Mouse (Mus musculus): ENCODE measurements around the gene Fam53b.

The Fam53b gene

GRCm38 (mm10) chr7:132711579-132711978 is 102.1 kb downstream of the Fam53b start:
- DNase-seq (ENCODE audit: low read depth): no peak

DNA sequence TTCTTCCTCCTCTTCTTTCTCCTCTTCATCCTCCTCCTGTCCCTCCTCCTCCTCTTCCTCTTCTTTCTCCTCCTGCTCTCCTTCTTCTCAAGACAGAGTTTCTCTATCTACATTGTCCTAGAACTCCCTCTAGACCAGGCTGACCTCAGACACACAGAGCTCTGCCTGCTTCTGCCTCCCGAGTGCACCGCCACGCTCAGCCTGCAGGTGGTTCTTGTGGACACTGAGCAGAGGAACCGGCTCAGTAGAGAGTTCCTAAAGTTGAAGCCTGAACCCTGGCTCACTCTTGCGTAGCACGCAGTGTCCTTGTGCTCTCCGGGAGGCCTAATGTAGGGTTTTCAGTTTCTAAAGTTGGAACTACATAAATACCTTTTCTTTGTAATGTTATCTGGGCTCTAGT is 108.6 kb downstream of the Fam53b start:
- DNase-seq (ENCODE audit: low read depth): peak; percentile 51

DNA sequence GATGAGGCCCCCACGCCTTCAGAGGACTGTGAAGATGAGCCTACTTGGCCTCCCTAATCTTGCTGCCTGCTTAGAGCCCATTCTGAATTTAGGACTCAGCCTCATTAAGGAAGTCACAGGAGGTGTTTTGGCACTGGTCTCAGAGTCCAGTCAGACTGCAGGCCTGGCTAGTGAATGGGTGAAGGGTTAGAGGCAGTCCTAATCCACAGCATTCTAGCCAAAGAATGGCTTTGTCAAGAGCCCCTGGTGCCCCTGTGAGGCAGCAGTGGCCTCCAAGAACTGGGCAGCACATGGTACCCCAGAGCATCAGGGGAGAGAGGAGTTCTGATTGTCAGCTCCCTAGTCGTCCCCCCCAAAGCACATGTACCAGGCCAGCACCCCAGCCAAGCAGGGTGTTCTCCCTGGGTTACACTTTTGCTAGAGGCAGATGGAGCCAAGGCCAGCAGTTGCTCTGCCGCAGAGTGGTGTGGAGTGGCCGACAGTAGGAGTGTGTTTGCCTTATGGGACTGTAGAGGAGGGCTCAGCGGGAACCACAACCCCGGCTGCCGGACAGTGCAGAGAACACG is 109.3 kb downstream of the Fam53b start:
- no peak for DNase-seq (ENCODE audit: low read depth)

DNA sequence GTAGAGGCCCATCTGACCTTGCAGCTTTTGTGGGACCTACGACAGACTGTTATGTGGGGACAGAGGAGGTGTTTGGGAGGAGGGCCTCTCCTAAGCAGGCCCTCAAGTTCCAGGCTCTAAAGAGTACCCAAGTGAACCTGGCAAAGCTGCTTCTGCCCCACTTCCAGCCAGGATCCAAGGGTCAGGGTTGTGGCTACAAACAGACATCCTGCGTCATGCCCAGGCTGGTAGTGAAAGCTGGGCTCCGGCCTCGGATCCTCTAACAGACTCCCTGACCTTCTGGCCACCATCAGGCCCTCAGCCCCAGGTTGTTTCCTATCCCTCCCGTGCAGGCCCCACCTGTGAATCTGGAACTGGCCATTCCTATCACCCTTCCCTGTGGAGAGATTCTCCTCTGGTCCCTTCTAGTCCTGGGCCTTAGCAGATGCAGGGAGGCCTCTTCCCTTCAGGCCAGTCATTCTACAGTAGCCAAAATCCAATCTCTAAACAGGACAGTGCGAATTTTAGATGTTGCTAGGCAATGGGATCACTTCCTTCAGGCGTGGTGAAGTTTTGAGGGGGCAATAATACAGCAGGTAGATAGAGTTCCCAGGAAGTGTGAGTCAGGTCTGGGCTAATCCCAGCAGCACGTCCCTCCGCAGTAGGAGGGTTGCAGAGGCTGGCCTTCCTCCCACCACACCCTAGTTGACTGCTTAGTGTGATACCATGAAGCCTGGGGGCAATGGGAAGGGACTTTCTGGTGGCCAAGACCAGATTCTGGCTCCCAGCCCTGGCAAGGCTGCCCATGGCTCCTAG is 110.0 kb downstream of the Fam53b start:
- DNase-seq (ENCODE audit: low read depth): no peak

- no peak for DNase-seq (ENCODE audit: low read depth)
Measured at GRCm38 (mm10) chr7:132702492-132703070, 111.1 kb downstream of the Fam53b start.

DNA sequence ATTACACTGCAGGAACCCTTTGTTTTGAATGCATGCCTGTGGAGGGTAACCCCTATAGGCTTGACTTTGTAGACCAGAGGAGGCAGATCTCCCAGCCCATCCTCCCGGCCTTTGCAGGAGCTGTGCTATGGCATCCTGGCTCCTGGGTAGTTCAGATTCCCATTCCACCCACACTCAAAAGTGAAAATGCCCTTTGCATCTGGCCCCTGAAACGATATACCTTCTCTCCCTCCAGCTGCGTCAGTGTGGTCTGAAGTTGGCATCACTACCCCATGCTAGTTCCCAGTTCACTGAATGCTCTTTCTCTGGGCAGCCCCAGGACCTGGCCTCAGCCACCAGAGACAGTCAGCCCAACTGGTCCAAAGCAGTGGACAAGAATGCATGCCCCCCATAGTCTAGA is 111.7 kb downstream of the Fam53b start:
- no peak for DNase-seq (ENCODE audit: low read depth)

DNA sequence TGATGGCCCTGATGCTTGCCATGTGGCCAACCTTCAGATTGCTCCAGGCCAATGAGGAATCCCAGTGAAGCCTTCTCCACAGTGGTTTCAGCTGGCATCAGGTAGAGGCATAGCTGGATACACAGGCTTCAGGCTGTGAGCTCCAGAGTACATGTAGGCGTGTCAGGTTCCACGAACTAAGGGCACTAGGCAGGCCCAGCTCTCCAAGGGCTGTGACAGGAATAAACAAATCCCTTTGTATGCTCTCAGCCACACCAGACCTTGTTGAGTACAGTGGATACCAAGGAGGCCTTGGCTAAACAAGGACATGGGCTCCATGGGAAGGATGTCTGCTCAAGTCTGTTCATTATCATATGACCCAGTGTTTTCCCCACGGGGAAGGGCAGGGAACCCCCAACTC is 112.3 kb downstream of the Fam53b start:
- no peak for DNase-seq (ENCODE audit: low read depth)

DNA sequence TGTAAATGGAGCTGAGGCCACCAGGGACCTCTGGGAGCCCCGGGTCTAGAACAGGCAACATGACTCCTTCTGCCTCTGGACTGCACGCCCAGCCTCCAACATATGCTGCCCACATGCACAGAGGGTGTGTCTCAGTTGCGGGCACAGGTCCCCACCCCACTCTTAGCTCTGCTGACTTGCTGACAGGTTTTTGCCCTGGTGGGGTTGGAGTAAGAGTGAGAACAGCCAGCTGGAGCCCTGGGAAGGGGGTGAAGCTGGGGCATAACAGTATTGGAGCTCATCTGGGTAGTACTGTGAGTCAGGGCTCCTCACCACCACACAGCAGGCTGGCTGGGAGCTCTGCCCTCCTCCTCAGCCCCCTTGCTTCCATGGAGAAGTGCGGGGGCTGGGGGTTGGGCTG is 113.6 kb downstream of the Fam53b start:
- DNase-seq (ENCODE audit: low read depth): no peak

DNA sequence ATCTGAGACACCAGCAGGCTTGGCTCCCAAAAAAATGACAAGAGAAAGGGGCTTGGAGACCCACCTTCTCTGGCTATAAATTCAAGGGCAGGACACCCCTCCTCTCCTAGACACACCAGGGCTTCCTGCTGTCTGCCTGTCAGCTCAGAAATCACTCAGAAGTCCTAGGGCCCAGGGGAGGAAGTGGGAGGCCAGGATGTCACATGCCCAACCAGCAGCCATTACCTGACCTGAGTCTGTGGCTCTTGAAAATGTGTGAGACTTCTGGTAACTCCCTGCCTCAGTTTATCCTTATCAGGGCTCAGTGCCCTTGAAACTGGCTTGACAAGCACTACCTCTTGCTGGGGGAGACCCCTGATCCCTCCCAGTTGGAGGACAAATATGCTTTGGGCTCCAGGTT is 114.0 kb downstream of the Fam53b start:
- peak; percentile 40 for DNase-seq (ENCODE audit: low read depth)

DNA sequence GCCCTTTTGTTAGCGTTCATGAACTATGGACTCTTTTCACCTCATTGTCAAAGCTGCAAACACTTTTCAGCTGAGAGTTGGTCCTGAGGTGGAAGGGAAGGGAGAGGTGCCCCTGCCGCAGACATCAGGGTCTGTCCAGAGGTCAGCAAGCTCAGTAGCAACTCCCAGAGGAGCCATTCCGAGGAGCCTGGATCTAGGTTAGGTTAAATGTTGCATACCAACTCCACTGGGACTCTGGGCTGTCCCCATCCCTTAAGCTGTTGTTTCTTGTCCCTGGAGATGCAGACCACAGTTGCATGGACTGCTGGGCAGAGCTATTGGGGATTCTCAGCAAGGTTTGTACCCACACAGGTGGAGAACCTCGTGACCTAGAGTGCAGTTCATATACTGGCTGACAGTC is 114.5 kb downstream of the Fam53b start:
- no peak for DNase-seq (ENCODE audit: low read depth)

GRCm38 (mm10) chr7:132698737-132699136 is 114.9 kb downstream of the Fam53b start:
- DNase-seq (ENCODE audit: low read depth): no peak

DNA sequence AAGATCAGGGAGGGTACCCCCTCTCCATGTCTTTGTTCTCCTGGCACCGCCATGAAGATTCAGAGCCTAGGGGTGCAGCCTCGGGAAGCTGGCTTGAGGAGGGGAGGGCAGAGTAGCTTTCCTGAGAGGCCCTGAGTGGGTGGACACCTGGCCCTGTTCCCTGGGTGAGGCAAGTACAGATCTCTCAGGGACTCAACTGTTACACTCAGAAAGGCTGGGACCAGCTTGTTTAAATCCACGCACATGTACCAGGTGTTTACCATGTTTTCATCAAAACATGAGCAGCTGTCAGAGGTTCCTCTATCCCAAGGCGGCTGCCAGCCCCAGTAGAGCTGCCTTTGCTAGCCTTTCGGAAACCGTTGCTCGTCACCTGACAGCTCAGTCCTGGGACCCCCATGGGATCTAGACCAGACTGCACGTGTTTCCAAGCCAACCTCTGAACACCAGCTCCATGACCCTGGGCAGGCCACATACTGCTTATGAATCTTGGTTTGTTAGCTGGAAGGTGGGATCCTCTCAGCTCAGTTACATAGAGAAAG is 116.4 kb downstream of the Fam53b start:
- no peak for DNase-seq (ENCODE audit: low read depth)

DNA sequence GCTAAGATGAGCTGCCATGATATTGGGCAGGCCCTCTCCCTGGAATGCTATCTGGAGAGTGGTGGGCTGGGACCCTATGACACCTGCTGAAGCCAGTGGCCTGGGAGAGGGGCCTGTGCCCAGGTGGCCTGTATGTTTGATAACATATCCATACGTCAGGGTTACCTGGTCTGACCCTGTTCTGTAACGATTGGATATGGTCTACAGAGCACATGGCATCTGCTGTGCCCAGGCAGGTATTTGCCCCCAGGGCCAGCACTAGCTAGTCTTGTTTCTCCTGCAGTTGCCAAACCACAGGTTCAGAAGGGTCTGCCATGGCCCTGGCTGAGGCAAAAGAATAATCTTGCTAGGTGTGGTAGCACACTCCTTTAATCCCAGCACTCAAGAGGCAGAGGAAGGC is 120.1 kb downstream of the Fam53b start:
- DNase-seq (ENCODE audit: low read depth): no peak

DNA sequence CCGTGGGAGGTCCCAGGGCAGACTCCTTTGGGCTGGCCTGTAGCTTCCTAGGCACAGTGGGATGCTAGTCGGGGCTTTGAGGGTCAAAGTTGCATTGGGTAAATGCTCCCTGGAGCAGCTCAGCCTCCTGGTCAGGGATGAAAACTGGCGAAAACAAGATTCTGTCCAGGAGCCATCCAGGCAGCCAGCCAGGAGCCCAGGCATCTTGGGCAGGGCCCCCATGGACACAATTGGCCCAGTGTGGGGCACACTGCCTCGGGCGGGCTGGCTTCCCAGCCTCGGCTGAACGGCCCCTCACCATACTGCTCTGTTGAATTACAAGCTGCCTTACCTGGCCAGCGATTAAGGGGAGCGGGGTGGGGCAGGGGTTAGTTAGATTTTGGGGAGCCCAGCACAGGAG is 121.0 kb downstream of the Fam53b start:
- no peak for DNase-seq (ENCODE audit: low read depth)

DNA sequence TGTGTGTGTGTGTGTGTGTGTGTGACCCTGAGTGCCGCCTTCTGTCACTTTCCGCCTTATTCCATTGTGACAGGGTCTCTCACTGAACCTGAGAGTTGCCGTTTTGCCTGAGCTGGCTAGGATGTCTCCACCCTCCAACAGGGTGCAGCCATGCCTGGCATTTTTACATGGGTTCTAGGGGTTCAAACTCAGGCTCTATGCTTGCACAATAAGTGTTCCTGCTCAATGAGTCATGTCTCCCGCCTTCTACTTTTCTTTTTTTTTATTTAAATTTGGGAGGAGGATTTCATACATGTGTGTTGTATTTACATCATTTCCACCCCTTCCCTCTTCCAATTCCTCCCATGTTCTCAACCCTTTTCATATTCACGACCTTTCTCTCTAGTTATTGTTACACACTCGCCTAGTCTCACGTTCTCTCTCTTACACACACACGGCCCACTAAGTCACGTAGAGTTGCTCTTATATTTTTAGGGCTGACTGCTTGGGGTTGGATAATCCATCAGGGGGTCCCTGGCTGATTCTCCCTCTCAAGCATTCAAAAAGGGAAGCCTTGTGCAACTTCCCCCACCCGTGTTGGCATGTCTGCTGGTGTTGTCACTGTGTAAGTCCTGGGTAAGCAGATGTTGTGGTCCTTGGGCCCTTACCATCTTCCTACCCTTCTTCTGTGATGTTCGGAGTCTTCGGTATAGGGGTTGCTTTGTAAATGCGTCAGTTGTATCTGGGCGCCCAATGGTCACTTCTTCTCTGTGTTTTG is 122.8 kb downstream of the Fam53b start:
- DNase-seq (ENCODE audit: low read depth): no peak

- no peak for DNase-seq (ENCODE audit: low read depth)
Measured at GRCm38 (mm10) chr7:132689722-132690121, 124.0 kb downstream of the Fam53b start.

GRCm38 (mm10) chr7:132688721-132689120 is 125.0 kb downstream of the Fam53b start:
- DNase-seq (ENCODE audit: low read depth): no peak

- DNase-seq (ENCODE audit: low read depth): no peak
Measured at GRCm38 (mm10) chr7:132687897-132688296, 125.8 kb downstream of the Fam53b start.

GRCm38 (mm10) chr7:132686515-132686914 is 127.2 kb downstream of the Fam53b start:
- DNase-seq (ENCODE audit: low read depth): peak; percentile 69

- DNase-seq (ENCODE audit: low read depth): no peak
Measured at GRCm38 (mm10) chr7:132683923-132684322, 129.8 kb downstream of the Fam53b start.

- DNase-seq (ENCODE audit: low read depth): no peak
Measured at GRCm38 (mm10) chr7:132682901-132683300, 130.8 kb downstream of the Fam53b start.

DNA sequence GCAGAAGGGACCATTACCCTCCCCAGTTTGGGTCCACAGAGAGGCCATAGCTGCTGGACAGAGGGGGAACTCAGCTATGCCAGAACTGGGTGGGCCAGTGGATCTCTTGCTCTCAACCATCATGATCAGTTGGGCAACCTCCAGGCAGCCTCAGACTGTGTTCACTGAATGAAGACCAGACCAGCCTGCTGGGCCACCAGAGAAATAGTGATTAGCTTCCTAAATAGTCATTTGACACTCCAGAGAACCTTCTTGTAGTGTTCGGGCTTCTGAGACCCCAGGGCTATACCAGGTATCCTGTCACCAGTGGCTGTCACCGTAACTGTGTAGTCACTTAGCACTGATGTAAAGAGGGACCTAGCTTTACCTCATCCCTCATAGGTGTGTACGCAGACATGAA is 131.3 kb downstream of the Fam53b start:
- no peak for DNase-seq (ENCODE audit: low read depth)

- DNase-seq (ENCODE audit: low read depth): no peak
Measured at GRCm38 (mm10) chr7:132681831-132682230, 131.9 kb downstream of the Fam53b start.

All from induced T-regulatory cell, adult 2 months (primary cell).